Mouse (Mus musculus) lung, embryonic 15.5 days (tissue): ENCODE measurements around the gene Chd4. TPM values are rescaled to one million over a fixed set of nuclear protein-coding genes. Genes with fewer than 3 reads are reported as not detected.

Experiments
- ATAC-seq: fragments of 200-750 bp; cut with Nextera tagmentation; 2 replicates; pipeline ENCODE4 v1.8.0; 2017; ENCODE audit warnings: moderate number of reproducible peaks, borderline replicate concordance; ENCODE audit not compliant: low FRiP score, low TSS enrichment; ENCODE audit errors: extremely low read depth
- H3K27ac ChIP-seq: fragments of 300-500 bp; sonication (generic); 2 replicates; pipeline ENCODE4 v1.5.1; 2015; ENCODE audit warnings: moderate library complexity, mild to moderate bottlenecking, inconsistent platforms
- H3K27me3 ChIP-seq: fragments of 300-500 bp; sonication (generic); 2 replicates; pipeline ENCODE4 v1.6.1; 2015; ENCODE audit warnings: inconsistent platforms
- H3K36me3 ChIP-seq: fragments of 300-500 bp; sonication (generic); 2 replicates; pipeline ENCODE4 v1.6.1; 2015; ENCODE audit warnings: inconsistent platforms
- H3K4me1 ChIP-seq: fragments of 300-500 bp; sonication (generic); 2 replicates; pipeline ENCODE4 v1.6.1; 2015; ENCODE audit warnings: inconsistent platforms
- H3K4me2 ChIP-seq: fragments of 300-500 bp; sonication (generic); 2 replicates; pipeline ENCODE4 v1.6.1; 2015; ENCODE audit warnings: inconsistent platforms, mild to moderate bottlenecking, moderate library complexity
- H3K4me3 ChIP-seq: fragments of 300-500 bp; sonication (generic); 2 replicates; pipeline ENCODE4 v1.5.1; 2015; ENCODE audit warnings: mild to moderate bottlenecking, inconsistent platforms
- H3K9ac ChIP-seq: fragments of 300-500 bp; sonication (generic); 2 replicates; pipeline ENCODE4 v1.6.1; 2015; ENCODE audit warnings: inconsistent platforms
- H3K9me3 ChIP-seq: fragments of 300-500 bp; sonication (generic); 2 replicates; pipeline ENCODE4 v1.6.1; 2016; ENCODE audit warnings: inconsistent platforms
- WGBS: fragments of 180-500 bp; shearing (Covaris S2); methylation state at CpG from one replicate; pipeline ENCODE4 v1.1.7; 2015; 5-methylcytosine and 5-hydroxymethylcytosine counted together
- polyA plus RNA-seq: library from polyadenylated mRNA; unstranded; fragments of >200 nt; fragmentation: Nextera tagmentation; extraction: Ambion mirVana; gene quantifications from 2 replicates; pipeline ENCODE4 v1.2.1, GENCODE M21; 2015

The Chd4 gene
- polyA plus RNA-seq, 1 experiment from 2014 or later: 69.3 TPM

DNA sequence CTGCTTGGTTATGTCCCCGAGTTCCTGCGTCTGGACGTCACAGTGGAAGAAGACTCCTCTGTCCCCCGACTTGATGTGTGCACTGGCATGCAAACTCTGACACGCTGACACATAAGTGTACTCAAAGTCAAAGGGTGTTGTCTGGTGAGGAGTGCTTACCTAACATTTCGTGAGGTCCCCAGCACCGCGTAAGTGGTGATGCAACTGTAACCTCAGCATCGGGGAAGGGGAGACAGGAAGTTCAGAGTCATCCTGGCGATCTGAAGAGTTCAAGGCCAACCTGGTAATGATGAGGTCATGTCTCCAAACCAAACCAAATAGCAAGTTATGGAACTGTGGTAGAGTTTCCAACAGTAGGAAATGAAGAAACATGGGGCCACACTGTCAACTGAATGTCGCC is 16.8 kb downstream of the Chd4 start:
- no peaks in the 10 kb centered on the region for H3K4me1 ChIP-seq
- H3K9ac ChIP-seq: no peak overlapping the region
- WGBS: 86% methylated on average over 11 of the region's 11 CpGs
- no peaks in the 10 kb centered on the region for H3K27me3 ChIP-seq
- H3K9me3 ChIP-seq: no peaks in the 10 kb centered on the region
- no peak overlapping the region for H3K4me2 ChIP-seq
- H3K27ac ChIP-seq: no peak overlapping the region
- H3K36me3 ChIP-seq: peaks cover 97% of the 10 kb centered on the region
- ATAC-seq: no peak
- no peak overlapping the region for H3K4me3 ChIP-seq

DNA sequence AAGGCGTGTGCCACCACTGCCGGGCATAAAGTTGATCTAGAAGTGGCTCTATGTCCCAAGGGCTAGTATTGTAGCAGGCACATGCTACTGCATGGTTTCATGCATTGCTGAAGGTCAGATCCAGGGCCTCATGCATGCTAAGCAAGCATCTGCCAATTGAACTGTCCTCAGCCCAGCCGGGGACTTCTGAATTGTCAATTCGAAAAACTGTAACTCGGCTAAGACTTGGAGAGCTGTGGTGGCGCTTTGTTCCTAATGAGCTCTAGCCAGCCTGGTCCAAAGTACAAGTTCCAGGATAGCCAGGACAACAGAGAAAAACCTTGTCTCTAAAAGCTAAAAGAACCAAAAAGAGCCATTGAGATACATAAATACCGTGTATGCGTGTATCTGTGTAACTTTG is 23.6 kb downstream of the Chd4 start:
- H3K36me3 ChIP-seq: peaks cover 96% of the 10 kb centered on the region
- WGBS: 89% methylated on average over 8 of the region's 8 CpGs
- ATAC-seq: no peak
- no peaks in the 10 kb centered on the region for H3K27me3 ChIP-seq
- H3K9me3 ChIP-seq: no peaks in the 10 kb centered on the region
- H3K27ac ChIP-seq: no peak overlapping the region
- H3K9ac ChIP-seq: no peak overlapping the region
- H3K4me3 ChIP-seq: no peak overlapping the region
- no peak overlapping the region for H3K4me2 ChIP-seq
- no peaks in the 10 kb centered on the region for H3K4me1 ChIP-seq

DNA sequence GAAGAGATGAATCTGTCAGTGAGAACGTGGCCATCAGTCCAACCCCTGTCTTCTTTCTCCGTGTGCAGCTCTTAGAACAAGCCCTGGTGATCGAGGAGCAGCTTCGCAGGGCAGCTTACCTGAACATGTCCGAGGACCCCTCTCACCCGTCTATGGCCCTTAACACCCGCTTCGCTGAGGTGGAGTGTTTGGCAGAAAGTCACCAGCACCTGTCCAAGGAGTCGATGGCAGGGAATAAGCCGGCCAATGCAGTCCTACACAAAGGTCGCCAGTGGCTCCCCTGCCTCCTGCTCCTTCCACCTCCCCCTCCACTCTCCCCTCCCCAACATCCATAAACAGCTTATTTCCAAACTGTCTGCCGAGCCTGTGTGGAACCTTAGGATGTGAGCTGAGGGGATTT is 32.9 kb downstream of the Chd4 start:
- no peak for ATAC-seq

DNA sequence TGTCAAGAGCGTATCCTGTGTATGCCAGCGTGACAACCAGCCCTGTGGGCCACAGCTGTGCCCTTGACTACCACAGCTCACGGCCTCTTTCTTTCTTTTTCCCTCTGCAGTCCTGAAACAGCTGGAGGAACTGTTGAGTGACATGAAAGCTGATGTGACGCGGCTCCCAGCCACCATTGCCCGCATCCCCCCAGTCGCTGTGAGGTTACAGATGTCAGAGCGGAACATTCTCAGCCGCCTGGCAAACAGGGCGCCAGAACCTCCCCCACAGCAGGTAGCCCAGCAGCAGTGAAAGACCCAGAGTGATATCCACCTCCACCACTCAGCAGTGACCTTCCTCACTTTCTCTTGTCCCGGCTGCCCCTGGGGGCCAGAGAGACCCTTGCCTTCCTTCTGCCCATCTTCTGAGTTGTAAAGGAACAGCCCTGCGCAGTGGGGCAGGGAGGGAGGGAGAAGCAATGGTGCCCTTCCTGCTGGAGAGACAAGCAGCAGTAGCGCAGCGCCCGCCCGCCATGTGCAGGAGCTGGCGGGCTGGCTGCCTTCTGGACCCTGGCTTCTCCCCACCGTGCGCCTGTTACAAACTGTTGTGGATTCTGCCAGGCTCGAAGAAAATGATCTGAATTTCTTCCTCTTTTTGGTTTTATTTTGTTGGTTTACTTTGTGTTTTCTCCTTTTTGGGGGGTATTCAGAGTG is 34.1 kb downstream of the Chd4 start:
- Histone ChIP-seq H3K27me3 (no peaks in the 10 kb centered on the region), H3K4me3 (no peak overlapping the region), H3K9me3 (no peaks in the 10 kb centered on the region), H3K27ac (no peak overlapping the region), H3K4me1 (peaks cover 7% of the 10 kb centered on the region; the same call in 1 of the 2 replicates), H3K36me3 (peaks cover 74% of the 10 kb centered on the region), H3K4me2 (no peak overlapping the region), H3K9ac (no peak overlapping the region)
- WGBS: 86% methylated on average over 20 of the region's 20 CpGs
- ATAC-seq: no peak

More for the DNA sequence above, 32.9 kb downstream of the Chd4 start:
- peaks cover 7% of the 10 kb centered on the region; the same call in 1 of the 2 replicates for H3K4me1 ChIP-seq
- 84% methylated on average over 12 of the region's 12 CpGs for WGBS
- H3K36me3 ChIP-seq: peaks cover 74% of the 10 kb centered on the region
- H3K27ac ChIP-seq: no peak overlapping the region
- H3K9me3 ChIP-seq: no peaks in the 10 kb centered on the region
- H3K4me3 ChIP-seq: no peak overlapping the region
- no peak overlapping the region for H3K4me2 ChIP-seq
- no peaks in the 10 kb centered on the region for H3K27me3 ChIP-seq
- H3K9ac ChIP-seq: no peak overlapping the region

DNA sequence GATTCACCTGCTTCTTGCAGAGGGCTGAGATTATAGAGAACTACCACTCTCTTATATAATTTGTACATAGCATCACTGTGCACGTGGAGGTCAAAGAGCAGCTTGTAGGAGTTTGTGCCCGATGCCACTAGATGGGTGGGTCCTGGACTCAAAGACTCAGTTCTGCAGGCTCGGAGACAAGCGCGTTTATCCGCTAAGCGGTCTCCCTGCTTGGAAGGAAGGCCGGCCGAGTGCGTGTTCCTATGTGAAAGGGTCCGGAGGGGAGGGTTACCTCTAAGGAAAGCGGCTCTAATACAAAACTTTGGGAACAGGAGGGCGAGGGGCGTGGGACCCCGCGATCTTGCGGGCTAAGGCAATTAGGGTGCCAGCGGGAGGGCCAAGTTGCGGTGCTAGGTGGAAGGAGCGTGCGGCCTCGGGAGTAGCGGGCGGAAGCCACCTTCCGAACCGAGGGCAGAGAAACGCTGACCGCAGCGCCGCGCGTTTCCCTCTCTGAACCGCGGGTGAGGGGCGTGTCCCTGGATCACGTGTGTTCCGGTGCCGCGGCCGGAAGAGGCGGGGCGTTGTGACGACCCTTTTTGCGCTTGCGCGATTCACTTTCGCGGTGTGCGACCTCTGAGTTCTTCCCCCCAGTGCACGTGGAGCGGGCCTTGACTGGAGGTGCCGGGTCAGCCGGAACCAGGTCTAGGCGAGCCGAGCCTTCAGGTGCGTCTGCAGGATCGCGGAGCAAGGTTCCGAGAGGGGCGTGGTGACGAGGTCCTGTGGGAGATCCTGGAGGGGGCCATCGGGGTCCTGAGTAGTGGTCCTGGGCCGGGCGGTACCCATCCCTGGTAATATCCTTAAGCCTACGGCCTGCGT is 35.7 kb downstream of the Chd4 start, which contains the start of gene Nop2:
Gene Nop2 (plus strand): TSS at position 608 of the 855 bp plus-strand sequence.
- H3K4me2 ChIP-seq: peak within 1 kb of the TSS; percentile 83
- peak within 1 kb of the TSS; percentile 86 for H3K27ac ChIP-seq
- H3K36me3 ChIP-seq: peaks cover 73% of the 10 kb centered on the region
- H3K9ac ChIP-seq: peak within 1 kb of the TSS; percentile 82
- 1% methylated on average over 64 of the region's 66 CpGs for WGBS
- H3K4me1 ChIP-seq: peaks cover 7% of the 10 kb centered on the region; the same call in 1 of the 2 replicates
- peak within 1 kb of the TSS; percentile 82 for H3K4me3 ChIP-seq
- no peaks in the 10 kb centered on the region for H3K9me3 ChIP-seq
- peak; percentile 95 for ATAC-seq
- H3K27me3 ChIP-seq: no peaks in the 10 kb centered on the region

DNA sequence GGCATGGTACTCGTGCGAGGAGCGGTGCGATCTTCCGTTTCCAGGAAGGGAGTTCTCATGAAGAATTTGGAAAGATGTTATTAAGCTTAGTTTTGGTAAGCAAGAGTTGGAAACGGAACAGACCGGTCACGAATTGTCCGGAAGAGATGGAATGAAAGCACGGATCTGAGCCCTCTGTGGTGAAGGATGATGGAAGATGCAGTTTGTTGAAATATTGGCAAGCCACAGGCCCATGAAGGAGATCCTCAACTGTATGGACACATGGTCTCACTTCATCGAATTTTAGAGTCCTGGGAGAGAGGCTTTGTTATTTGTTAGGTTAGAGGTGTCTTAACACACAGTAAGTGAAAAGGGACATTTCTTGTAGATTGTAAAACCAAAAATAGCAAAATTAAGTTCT is 36.7 kb downstream of the Chd4 start:
- no peak for ATAC-seq
- no peak overlapping the region for H3K27ac ChIP-seq
- H3K4me3 ChIP-seq: peak overlapping the region; percentile 82
- H3K4me1 ChIP-seq: peaks cover 7% of the 10 kb centered on the region; the same call in 1 of the 2 replicates
- no peaks in the 10 kb centered on the region for H3K27me3 ChIP-seq
- peaks cover 73% of the 10 kb centered on the region for H3K36me3 ChIP-seq
- WGBS: 4% methylated on average over 11 of the region's 11 CpGs
- H3K9ac ChIP-seq: peak overlapping the region; percentile 82
- H3K4me2 ChIP-seq: peak overlapping the region; percentile 83
- H3K9me3 ChIP-seq: no peaks in the 10 kb centered on the region

DNA sequence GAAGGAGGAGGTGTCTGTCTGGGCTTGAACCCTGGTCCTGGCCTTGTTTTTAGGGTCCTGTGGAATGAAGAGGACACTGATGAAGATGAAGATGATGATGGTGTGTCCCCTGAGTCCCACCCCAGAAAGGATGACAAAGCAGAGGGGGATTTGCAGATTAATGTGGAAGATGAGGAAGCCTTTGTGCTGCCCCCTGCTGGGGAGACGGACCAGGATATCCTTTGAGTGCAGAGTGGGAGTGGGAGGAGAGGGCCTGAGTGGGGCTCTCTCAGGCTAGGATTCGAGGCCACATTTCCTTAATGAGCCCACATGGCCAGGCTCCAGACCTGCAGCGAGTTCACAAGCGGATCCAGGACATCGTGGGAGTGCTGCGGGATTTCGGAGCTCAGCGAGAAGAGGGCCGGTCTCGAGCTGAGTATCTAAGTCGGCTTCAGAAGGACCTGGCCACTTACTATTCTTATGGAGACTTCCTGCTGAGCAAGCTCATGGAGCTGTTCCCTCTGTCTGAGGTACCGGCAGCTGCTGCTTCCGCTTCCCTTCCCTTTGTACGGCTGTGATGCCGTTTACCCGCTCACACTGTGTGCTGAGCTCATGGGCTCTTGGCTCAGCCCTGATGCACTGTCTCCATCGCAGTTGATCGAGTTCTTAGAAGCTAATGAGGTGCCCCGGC is 41.4 kb downstream of the Chd4 start:
- Histone ChIP-seq H3K4me1 (0 out of 2 replicates have a peak, but pooled peaks cover 3% of the 10 kb centered on the region), H3K27ac (no peak overlapping the region), H3K27me3 (no peaks in the 10 kb centered on the region), H3K9me3 (no peaks in the 10 kb centered on the region), H3K36me3 (peaks cover 88% of the 10 kb centered on the region), H3K4me2 (no peak overlapping the region), H3K9ac (no peak overlapping the region), H3K4me3 (no peak overlapping the region)
- no peak for ATAC-seq
- 86% methylated on average over 19 of the region's 19 CpGs for WGBS

DNA sequence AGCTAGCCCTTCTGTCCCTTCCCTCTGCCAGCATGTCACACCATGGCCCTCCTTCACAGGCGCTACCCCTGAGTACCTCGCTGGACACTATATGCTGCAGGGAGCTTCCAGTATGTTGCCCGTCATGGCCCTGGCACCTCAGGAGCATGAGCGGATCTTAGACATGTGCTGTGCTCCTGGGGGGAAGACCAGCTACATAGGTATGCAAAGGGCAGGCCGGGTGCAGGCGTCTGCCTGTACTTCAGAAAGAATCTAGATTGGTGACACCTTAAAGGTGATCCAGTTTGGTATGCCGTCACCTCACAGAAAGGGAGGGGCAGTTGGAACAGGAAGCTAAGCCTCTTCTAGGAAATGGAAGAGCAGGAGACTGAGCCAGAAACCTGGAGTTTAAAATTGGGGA is 44.0 kb downstream of the Chd4 start:
- Histone ChIP-seq H3K4me2 (no peak overlapping the region), H3K4me1 (peaks cover 1% of the 10 kb centered on the region), H3K36me3 (peaks cover 88% of the 10 kb centered on the region), H3K9me3 (no peaks in the 10 kb centered on the region), H3K27me3 (no peaks in the 10 kb centered on the region), H3K4me3 (no peak overlapping the region), H3K9ac (no peak overlapping the region), H3K27ac (no peak overlapping the region)
- 85% methylated on average over 7 of the region's 7 CpGs for WGBS
- no peak for ATAC-seq

DNA sequence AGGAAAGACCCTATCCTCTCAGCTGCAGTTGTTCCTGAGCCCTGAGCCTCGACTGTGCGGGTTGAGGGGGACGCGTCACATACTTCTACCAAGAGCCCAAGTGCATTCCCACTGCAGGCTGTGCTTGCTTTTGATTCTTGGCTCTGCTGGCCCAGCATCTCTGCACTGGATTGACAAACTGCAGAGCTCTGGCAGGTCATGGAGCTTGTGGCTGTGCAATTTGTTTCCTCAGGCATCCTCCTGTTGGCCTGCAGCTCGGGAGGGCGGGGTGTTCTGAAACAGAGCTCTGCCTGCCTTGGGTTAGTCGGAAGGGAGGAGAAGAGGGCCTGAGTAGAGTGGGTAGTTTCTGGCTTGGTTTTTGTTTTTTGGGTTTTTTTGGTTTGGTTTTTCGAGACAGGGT is 46.7 kb downstream of the Chd4 start:
- H3K27me3 ChIP-seq: no peaks in the 10 kb centered on the region
- ATAC-seq: no peak
- no peak overlapping the region for H3K9ac ChIP-seq
- peaks cover 62% of the 10 kb centered on the region for H3K36me3 ChIP-seq
- no peak overlapping the region for H3K4me3 ChIP-seq
- H3K9me3 ChIP-seq: no peaks in the 10 kb centered on the region
- WGBS: 94% methylated on average over 8 of the region's 8 CpGs
- peaks cover 24% of the 10 kb centered on the region for H3K4me1 ChIP-seq
- H3K4me2 ChIP-seq: no peak overlapping the region
- H3K27ac ChIP-seq: no peak overlapping the region

DNA sequence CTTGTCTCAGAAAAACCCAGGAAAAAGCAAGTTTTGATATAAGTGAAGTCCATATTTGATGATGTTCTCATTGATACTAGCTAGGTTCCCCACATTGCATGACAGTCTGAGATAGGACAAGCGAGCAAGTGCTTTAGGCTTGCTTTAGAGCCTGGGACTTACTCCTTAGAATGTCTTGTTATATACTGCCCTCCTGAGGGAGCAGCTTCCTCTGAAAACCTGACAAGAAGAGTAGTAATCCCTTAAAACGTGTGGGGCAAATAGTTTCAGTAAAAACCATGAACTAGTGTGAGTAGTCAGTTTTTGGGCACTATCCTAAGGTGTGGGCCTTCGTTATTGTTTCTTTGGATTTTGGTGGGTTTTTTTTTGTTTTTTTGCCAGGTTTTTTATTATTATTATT is 47.3 kb downstream of the Chd4 start:
- Histone ChIP-seq H3K9ac (no peak overlapping the region), H3K9me3 (no peaks in the 10 kb centered on the region), H3K4me2 (no peak overlapping the region), H3K4me1 (peaks cover 29% of the 10 kb centered on the region), H3K27me3 (no peaks in the 10 kb centered on the region), H3K4me3 (no peak overlapping the region), H3K27ac (no peak overlapping the region), H3K36me3 (peaks cover 56% of the 10 kb centered on the region)
- 70% methylated on average over 3 of the region's 3 CpGs for WGBS
- ATAC-seq: no peak

DNA sequence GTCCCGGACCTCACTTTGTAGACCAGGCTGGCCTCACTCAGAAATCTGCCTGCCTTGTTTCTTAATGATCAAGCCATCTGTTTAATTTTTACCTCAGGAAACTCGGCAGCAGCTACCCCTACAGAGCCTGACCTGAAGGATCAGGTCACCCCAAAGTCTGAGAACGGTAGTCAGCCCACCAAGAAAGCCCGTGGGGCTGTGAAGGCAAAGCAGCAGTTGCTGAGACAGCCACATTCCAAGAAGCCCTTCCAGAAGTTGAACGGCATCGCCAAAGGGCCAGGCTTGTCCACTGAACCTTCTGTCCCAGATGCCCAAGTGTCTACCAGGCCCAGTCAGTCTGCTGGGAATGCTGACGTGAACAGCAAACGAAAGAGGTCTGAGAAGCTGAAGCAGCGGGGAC is 48.1 kb downstream of the Chd4 start:
- Histone ChIP-seq H3K9ac (no peak overlapping the region), H3K36me3 (peaks cover 49% of the 10 kb centered on the region), H3K9me3 (no peaks in the 10 kb centered on the region), H3K27me3 (no peaks in the 10 kb centered on the region), H3K27ac (no peak overlapping the region), H3K4me3 (no peak overlapping the region), H3K4me1 (peaks cover 37% of the 10 kb centered on the region), H3K4me2 (no peak overlapping the region)
- no peak for ATAC-seq
- WGBS: 75% methylated on average over 9 of the region's 9 CpGs
